Mouse (Mus musculus) mesoderm, embryonic 11.5 days (tissue): ENCODE data around the gene Ccdc122.

Experiments used
- DNase-seq: peaks from one replicate; pipeline ENCODE4 v3.0.0-alpha.2; 2012; ENCODE audit warnings: low read depth, low spot score

Ccdc122 gene

DNA sequence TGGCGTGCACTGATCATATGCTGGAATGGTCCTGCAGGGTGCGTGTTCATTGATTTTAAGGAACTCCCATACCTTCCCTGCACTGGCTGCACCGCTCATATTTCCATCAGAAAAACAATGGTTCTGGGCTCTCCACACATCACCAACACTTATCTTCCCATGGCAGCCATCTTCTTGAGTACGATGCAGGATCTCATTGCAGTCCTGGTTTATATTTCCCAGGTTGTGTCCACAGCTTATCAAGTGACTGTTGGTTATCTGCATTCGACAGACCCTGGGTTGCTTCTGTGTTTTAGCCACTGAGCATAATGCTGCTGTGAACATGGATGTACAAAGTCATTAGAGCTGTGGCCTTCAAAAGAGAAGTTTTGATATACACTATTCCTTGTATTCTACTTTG is 94.0 kb downstream of the Ccdc122 start:
- DNase-seq = no peak

DNA sequence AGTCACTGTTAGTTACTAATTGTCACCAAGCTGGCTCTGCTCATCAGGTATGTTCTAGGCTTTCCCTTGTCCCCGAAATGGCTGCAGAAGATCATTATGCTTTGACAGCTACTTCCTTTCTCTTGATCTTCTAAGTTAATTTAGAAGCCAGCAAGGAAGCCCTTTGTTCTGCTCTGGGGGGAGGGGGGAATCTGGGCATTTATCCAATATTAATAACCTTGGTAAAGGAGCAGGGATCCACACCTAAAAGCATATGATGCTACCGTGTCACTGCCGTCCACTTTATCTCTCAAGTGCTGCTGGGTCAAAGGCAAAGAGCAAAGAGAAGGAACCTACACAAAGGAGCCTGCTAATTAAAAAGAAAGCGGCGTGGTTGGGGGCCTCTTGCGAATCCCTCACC is 100.4 kb downstream of the Ccdc122 start:
- no peak for DNase-seq

DNA sequence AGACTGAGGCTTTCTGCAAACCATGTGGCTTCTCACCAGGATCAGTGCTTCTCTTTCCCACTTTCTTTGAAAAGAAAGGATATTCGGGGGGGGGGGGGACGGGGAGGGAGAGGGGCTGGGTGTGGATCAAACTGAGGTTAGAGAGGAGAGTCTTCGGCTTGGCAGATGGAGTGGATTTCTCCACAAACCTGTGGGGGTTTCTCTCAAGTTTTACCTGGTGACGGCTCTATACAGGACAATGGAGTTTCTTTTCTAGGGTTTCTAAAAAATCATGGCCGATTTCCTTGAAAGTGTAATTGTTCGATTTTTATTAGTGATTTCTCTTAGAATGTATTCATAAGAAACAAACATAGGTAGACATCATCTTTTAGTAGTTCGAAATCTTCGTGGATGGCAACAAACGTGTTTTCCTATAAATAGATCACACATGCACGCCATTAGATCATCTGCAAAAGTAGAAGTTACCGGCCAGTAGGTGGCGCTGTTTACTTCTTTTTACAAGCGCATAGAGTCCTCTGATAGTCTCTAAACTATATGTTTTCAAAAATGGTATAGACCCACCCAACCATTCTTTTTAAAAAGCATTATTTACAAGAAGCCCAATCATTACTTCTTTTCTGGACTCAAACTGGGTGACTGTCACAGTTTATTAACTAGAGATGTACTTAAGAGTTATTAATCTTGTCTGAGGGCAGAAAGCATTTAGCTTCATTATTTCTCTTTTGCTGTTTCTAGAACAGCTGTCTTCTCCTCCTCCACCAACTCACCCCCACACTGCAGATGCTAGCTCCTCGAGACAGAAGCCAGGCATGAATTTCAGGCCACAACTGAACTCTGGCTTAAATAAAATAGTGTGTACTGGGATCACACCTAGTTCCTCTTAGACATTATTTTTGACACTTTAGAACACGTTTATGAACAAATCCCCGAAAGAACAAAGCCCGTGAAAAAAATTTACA is 105.0 kb downstream of the Ccdc122 start:
- DNase-seq = peak; percentile 89

DNA sequence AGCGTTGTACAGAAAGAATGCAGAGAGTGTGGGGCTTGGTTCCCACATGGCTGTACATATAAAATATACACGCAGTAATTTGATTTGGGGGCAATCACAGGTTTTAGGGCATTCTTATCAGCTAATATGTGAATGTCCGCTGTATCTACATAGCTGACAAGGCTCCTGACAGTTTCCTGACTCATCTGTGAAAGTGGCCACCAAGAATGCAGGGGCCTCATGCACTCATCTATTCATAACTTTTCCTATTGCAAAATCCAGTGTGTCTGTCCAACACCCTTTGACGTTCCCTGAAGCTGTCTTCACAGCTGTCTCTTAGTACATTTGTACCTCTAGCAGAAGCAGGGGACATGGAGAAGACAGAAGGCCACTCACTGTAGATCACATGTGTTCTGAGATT is 108.5 kb downstream of the Ccdc122 start:
- no peak for DNase-seq

DNA sequence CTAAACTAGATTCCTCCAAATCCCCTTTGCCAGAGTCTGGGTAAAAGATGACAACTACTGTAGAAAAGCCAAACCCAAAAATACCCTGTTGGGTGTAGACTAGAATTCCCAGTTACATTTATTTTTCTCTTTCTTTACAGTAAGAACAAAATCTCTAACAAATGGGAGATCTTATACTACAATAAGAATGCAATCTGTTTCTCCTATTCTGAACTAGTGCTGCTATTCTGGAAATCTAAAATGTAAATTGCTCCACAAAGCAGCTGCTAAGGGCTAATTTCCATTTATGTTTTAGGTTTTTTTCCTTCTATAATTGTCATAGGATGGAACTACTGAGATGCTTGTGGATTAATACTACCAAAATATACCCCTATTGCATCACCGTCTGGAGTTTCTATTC is 111.1 kb downstream of the Ccdc122 start:
- no peak for DNase-seq

DNA sequence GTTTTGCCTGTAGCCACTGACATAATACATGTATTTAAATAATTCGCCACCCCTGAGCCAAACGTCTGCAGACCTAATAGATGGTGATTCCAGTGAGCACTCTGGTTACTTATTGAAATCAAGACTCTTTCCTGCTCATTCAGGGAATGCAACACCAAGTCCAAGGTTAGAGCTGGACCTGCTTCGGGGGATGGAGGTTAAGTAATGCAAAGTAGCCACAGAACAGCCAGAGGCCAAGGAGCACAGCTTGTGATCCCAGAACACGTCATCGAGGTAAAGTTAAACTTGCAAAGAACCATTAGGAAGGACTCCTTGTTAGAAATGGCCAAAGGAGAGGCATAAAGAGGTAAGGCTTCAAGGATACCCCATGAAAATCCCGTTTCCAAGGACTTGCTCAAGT is 114.0 kb downstream of the Ccdc122 start:
- no peak for DNase-seq

DNA sequence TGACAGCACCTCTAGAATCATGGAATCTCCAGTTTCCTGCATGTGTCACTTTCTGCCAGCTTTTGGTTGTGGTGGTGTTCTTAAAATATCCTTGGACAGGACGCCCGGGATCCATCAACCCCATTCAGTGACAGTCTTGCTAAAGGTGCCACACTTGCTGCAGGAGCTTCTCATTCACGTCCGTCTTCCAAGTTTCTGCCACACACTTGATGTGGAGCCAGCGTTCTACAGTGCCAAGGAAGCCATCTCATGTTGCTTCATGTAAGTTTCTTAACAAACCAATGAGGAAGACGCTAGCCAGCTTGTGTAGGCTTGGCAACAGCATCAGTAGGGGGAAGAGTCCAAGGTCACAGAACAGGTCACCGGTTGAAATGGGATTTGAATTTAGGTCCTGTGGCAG is 114.9 kb downstream of the Ccdc122 start:
- DNase-seq = no peak

DNA sequence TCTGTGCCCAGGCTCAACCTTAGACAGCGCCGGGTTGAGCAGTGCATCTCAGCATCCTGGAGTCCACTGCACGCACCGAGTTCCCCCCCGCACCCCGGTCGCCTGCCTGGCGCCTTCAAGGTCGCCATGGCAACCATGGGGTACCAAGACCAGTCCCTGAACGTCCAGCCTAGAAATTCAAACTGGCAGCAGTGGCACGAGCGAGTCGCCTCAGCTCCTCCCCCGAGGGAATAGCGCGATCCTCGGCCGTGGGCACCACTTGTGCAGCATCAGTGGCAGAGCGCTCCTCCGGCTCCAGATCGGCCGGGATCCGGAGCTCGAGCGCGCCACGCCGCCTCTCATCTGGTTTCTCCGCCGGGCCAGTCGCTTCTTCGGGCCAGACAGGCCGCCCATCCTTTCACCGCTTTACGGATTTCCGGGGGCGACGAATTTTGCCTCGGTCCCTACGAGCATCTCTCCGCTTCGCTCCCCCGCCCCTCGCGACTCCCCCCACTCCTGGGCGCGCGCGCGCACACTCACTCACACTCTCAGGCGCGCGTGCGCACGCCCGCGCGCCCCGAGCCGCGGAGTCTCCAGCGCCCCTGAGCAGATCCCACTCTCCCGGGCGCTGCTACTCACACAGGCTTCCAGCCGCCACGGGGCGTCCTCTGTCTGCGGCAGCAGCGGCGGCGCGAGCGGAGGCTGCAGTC is 119.8 kb downstream of the Ccdc122 start, which contains the start of gene Enox1:
Gene Enox1, plus strand, starts transcription at position 542 of the 689 bp plus-strand sequence.
- DNase-seq = peak; percentile 93

DNA sequence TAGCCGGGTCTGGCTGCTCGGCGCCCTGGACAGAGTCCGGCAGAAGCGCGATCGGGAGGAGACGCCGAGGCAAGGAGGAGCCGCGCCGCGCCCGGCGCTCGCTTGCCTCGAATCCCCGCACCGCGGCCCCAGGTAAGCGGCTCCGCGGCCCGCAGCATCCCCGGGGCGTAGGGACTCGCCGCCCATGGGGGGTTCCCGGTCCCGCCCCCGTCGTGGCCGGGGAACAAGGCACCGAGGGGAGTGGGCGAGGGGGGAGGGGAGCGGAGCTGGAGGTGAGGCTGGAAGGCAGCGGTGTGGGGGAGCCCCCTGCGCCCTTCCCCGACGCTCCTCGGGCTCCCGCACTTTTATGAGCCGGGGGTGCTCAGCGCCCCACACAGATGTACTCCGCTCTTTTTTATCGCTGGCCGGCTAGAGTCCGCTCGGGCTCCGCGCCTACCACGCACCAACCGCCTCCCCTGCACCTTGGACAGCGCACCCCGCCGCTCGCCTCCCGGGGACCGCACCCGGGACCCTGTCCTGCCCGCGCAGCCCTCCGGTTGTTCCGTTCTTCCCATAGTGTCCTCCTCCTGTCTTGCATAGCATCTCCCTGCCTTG is 120.4 kb downstream of the Ccdc122 start:
- peak; percentile 34 for DNase-seq

DNA sequence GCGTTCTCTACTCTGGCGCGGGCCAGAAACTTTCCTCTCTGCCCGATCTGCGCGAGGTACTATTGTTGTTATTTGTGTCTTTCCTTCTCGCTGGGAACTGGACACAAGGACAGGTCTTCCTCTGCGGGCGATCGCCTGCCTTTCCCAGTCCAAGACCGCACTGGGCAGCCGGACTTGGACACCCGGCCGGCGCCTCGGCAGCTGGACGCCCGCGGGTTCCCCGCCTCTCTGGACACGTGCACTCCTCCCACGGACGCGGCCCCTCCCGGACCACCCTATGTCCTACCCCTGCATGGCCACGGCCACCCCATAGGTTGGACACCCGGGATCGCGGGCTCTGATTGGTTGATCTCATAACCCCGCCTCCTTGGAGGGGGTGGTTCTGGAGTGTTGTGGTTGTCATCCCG is 120.9 kb downstream of the Ccdc122 start:
- DNase-seq = peak; percentile 79

DNA sequence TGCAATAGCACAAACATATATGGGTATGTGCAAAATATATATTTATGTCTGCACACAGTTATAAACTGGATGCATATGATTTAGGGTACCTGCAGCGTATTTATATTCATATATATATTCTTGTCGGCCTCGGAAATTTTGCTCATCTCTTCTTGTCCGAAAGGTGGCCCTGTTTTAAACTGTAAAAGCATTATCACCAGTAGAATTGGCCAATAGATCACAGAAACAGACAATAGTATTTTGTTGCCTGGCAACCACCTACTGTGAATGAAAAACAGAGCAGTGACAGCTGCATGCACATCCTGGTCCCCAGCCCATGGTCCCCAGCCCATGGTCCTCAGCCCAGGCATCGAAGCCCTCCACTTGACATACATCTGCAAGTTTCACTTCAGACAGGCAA is 122.8 kb downstream of the Ccdc122 start:
- no peak for DNase-seq
